Mouse (Mus musculus) ES-Bruce4 (cell line): ENCODE data around the gene Cct5. TPM values are rescaled to one million over a fixed set of nuclear protein-coding genes. Genes with fewer than 3 reads are reported as not detected.

Experiments
- H3K27ac ChIP-seq: 2 replicates; pipeline ENCODE4 v1.5.1; 2012; ENCODE audit warnings: low read length, inconsistent platforms; ENCODE audit not compliant: insufficient read depth
- H3K27me3 ChIP-seq: 2 replicates; pipeline ENCODE4 v1.6.1; 2012; ENCODE audit warnings: mild to moderate bottlenecking, low read length, inconsistent platforms; ENCODE audit not compliant: control insufficient read depth, poor library complexity, insufficient read depth, severe bottlenecking
- H3K36me3 ChIP-seq: 2 replicates; pipeline ENCODE4 v1.6.1; 2012; ENCODE audit warnings: inconsistent platforms, mild to moderate bottlenecking, low read length, moderate library complexity; ENCODE audit not compliant: control insufficient read depth, poor library complexity, insufficient read depth, severe bottlenecking
- H3K4me1 ChIP-seq: one replicate; pipeline ENCODE4 v1.8.1; 2011; ENCODE audit warnings: low read length; ENCODE audit not compliant: control insufficient read depth, insufficient read depth
- H3K4me3 ChIP-seq: 2 replicates; pipeline ENCODE4 v1.5.1; 2011; ENCODE audit warnings: low read depth, mild to moderate bottlenecking, low read length
- H3K9ac ChIP-seq: 2 replicates; pipeline ENCODE4 v1.6.1; 2012; ENCODE audit warnings: low read depth, mild to moderate bottlenecking, inconsistent platforms; ENCODE audit not compliant: poor library complexity, severe bottlenecking
- H3K9me3 ChIP-seq: replicated peaks from 2 replicates; pipeline ENCODE4 v1.6.1; 2012; ENCODE audit warnings: mild to moderate bottlenecking, low read length, inconsistent platforms; ENCODE audit not compliant: control insufficient read depth, poor library complexity, insufficient read depth, severe bottlenecking
- CTCF ChIP-seq: IDR thresholded peaks from one replicate; pipeline ENCODE4 v1.8.1; 2011; ENCODE audit warnings: low read depth, low read length
- EP300 ChIP-seq: IDR thresholded peaks from 2 replicates; pipeline ENCODE4 v1.6.1; 2011; ENCODE audit warnings: low read depth, low read length; ENCODE audit not compliant: insufficient read depth
- POLR2A ChIP-seq: IDR thresholded peaks from one replicate; pipeline ENCODE4 v1.8.1; 2011; ENCODE audit warnings: low read length; ENCODE audit not compliant: insufficient read depth
- polyA plus RNA-seq: library from polyadenylated mRNA; stranded (reverse); fragments of >200 nt; gene quantifications from 2 replicates; pipeline ENCODE4 v1.2.4, GENCODE M21; 2011; ENCODE audit warnings: low read depth; ENCODE audit not compliant: missing spikeins, insufficient read depth, insufficient read length

Gene Cct5
- polyA plus RNA-seq, 1 experiment = 659 TPM

- no peaks in the 10 kb centered on the region for H3K9me3 ChIP-seq
- no peaks in the 10 kb centered on the region for H3K27me3 ChIP-seq
- no peak overlapping the region for H3K9ac ChIP-seq
- H3K4me3 ChIP-seq = no peak overlapping the region
- TF ChIP-seq EP300 (no peak), CTCF (peak; percentile 53), POLR2A (no peak)
- no peaks in the 10 kb centered on the region for H3K36me3 ChIP-seq
- H3K27ac ChIP-seq = no peak overlapping the region
- H3K4me1 ChIP-seq = no peaks in the 10 kb centered on the region
Observed at GRCm38 (mm10) chr15:31611027-31611426, 9.4 kb upstream of the Cct5 start.

DNA sequence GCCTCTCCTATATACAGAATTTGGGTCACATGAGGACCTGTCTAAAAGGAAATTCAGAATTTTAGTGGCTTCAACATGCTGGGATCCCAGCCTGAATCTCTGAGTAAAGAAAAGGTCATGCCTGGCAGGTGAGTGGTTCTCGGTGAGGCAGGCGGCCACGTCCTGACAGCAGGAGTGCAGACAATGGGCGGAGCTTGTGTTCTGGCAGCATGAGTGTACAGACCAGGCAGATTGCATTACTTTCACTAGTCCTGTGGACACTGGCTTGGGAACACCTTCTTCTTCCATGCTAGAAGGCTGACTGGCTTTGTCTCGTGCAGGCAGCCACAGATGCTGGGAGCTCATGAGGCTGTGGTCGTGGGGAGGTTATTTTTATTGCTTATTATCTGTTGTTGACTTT, 5.2 kb upstream of the Cct5 start:
- Histone ChIP-seq H3K36me3 (no peaks in the 10 kb centered on the region), H3K27ac (no peak overlapping the region), H3K4me1 (no peaks in the 10 kb centered on the region), H3K27me3 (no peaks in the 10 kb centered on the region), H3K9ac (no peak overlapping the region), H3K9me3 (no peaks in the 10 kb centered on the region), H3K4me3 (no peak overlapping the region)
- TF ChIP-seq CTCF (no peak), POLR2A (no peak)

GRCm38 (mm10) chr15:31603113-31603512, 1.5 kb upstream of the Cct5 start:
- no peak for TF ChIP-seq CTCF
- no peak for TF ChIP-seq EP300
- no peak for TF ChIP-seq POLR2A
- H3K9ac ChIP-seq = peak overlapping the region; percentile 86
- no peaks in the 10 kb centered on the region for H3K4me1 ChIP-seq
- no peaks in the 10 kb centered on the region for H3K9me3 ChIP-seq
- no peaks in the 10 kb centered on the region for H3K27me3 ChIP-seq
- no peak overlapping the region for H3K27ac ChIP-seq
- H3K4me3 ChIP-seq = no peak overlapping the region
- peaks cover under 1% of the 10 kb centered on the region; the same call in 1 of the 2 replicates for H3K36me3 ChIP-seq

- peak overlapping the region; percentile 86 for H3K9ac ChIP-seq
- TF ChIP-seq EP300 (no peak), POLR2A (no peak), CTCF (no peak)
- no peaks in the 10 kb centered on the region for H3K27me3 ChIP-seq
- no peak overlapping the region for H3K27ac ChIP-seq
- peak overlapping the region; percentile 71 for H3K4me3 ChIP-seq
- no peaks in the 10 kb centered on the region for H3K4me1 ChIP-seq
- H3K9me3 ChIP-seq = no peaks in the 10 kb centered on the region
- H3K36me3 ChIP-seq = peaks cover 7% of the 10 kb centered on the region
Observed at GRCm38 (mm10) chr15:31602426-31602825, 822 bp upstream of the Cct5 start.

- TF ChIP-seq CTCF (no peak), POLR2A (no peak)
- no peaks in the 10 kb centered on the region for H3K4me1 ChIP-seq
- H3K4me3 ChIP-seq = peak overlapping the region; percentile 97
- H3K27ac ChIP-seq = no peak overlapping the region; the same call in 1 of the 2 replicates
- H3K9ac ChIP-seq = peak overlapping the region; percentile 86
- H3K27me3 ChIP-seq = no peaks in the 10 kb centered on the region
- H3K36me3 ChIP-seq = peaks cover 19% of the 10 kb centered on the region
- H3K9me3 ChIP-seq = no peaks in the 10 kb centered on the region
Observed at GRCm38 (mm10) chr15:31601279-31601645, 342 bp downstream of the Cct5 start.

GRCm38 (mm10) chr15:31599834-31600233, 1.8 kb downstream of the Cct5 start:
- Histone ChIP-seq H3K9ac (0 out of 2 replicates have a peak overlapping the region, but pooled peaks have one; percentile 13), H3K36me3 (peaks cover 32% of the 10 kb centered on the region), H3K4me3 (no peak overlapping the region), H3K9me3 (no peaks in the 10 kb centered on the region), H3K27me3 (no peaks in the 10 kb centered on the region), H3K4me1 (no peaks in the 10 kb centered on the region), H3K27ac (no peak overlapping the region)
- TF ChIP-seq CTCF (no peak), POLR2A (no peak), EP300 (no peak)
